Mouse (Mus musculus) adrenal gland, adult (tissue): Measurements from ENCODE around the gene Gm9736.
"Not testable (repeated sequence)": the region's sequence is repeated elsewhere in the genome, so short reads cannot be mapped to it uniquely, and the experiment has no call there.

Source experiments
- DNase-seq, 2 experiments: peaks; one replicate each; pipeline ENCODE4 v3.0.0; 2022 to 2023; ENCODE audit warnings: low spot score in 1 of 2; ENCODE audit not compliant: inconsistent age in 2 of 2

Gene Gm9736

GRCm38 (mm10) chr10:77728280-77728679, 22.9 kb downstream of the Gm9736 start:
- DNase-seq = peak in 1 of 2 experiments; percentile 41

DNA sequence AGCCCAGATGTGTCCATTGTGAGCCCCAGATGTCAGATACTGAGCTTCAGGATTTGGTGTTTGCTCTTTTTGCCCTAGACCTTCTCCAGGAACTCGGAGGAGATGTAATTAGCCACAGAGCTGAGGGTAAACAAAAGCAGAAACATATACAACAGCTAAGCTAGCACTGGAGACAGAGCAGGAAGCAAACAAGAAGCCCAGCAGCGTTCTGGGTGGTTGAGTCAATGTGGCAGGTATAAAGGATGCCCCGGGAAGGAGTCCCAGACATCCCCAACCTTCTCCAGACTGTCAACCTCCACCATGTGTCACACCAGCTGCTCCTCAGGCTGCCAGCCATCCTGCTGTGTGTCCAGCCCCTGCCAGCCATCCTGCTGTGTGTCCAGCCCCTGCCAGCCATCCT, 25.0 kb downstream of the Gm9736 start, which contains the start of gene Gm10100:
TSS of gene Gm10100 (plus strand) at position 301 of the 400 bp plus-strand sequence.
- DNase-seq = no peak

GRCm38 (mm10) chr10:77724855-77725254, 26.3 kb downstream of the Gm9736 start:
- DNase-seq = no peak

- not testable (repeated sequence) for DNase-seq
These were observed 30.9 kb downstream of the Gm9736 start, which contains the start of gene Krtap12-1 for GRCm38 (mm10) chr10:77720299-77720698. Gene Krtap12-1, plus strand, starts transcription at chr10:77720599.

DNA sequence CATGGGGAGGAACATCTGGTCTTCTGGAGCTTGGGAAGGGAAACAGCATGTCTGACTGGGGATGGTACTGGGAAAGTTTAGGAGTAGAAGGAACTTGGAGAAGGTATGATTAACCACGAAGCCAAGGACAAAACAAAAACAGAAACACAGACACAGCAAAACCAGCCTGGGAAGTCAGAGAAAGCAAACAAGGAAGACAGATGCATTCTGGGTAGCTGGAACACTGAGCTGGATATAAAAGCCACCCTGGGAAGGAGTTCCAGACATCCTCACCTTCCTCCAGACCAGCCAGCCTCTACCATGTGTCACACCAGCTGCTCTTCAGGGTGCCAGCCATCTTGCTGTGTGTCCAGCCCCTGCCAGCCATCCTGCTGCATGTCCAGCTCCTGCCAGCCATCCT, 35.6 kb downstream of the Gm9736 start, which contains the start of gene Gm10142:
TSS of gene Gm10142 (plus strand) at position 301 of the 400 bp plus-strand sequence.
- no peak for DNase-seq

- DNase-seq = no peak
These were observed 37.4 kb downstream of the Gm9736 start for GRCm38 (mm10) chr10:77713734-77714133.

- DNase-seq = not testable (repeated sequence)
These were observed 40.0 kb downstream of the Gm9736 start, which contains the start of gene Gm10024 for GRCm38 (mm10) chr10:77711157-77711556. Gene Gm10024, plus strand, starts transcription at chr10:77711457.

- DNase-seq = no peak
These were observed 41.3 kb downstream of the Gm9736 start for GRCm38 (mm10) chr10:77709831-77710230.

DNA sequence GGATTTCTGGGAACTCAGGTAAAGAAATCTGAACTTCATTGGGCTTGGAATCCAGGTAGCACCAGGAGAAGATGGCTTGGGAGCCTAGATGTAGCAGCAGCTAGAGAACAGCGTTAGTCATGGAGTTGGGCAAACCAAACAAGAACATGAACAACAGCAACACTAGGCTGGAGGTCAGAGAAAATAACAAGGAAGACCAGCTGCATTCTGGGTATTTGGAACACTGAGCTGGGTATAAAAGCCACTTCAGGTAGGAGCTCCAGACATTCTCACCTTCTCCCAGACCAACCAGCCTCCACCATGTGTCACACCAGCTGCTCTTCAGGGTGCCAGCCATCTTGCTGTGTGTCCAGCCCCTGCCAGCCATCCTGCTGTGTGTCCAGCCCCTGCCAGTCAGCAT, 44.8 kb downstream of the Gm9736 start, which contains the start of gene Gm10272:
TSS of gene Gm10272 (plus strand) at position 301 of the 400 bp plus-strand sequence.
- DNase-seq = no peak
